Mouse (Mus musculus): ENCODE data around the gene Mvp. TPM values are rescaled to one million over a fixed set of nuclear protein-coding genes. Genes with fewer than 3 reads are reported as not detected.

The Mvp gene
- 1.7 and 3.1 TPM in 2 replicates for polyA plus RNA-seq (2014; fragmentation: Nextera tagmentation; extraction: Ambion mirVana)

- DNase-seq (no peak), ATAC-seq (ENCODE audit: low FRiP score, low TSS enrichment) (no peak)
- Histone ChIP-seq H3K4me1 (ENCODE audit: control insufficient read depth, insufficient read depth, low read length) (peaks cover 21% of the 10 kb centered on the region), H3K9ac (replicated peaks; ENCODE audit: low read length) (no peak within 1 kb of the TSS; the same call in 1 of the 2 replicates), H3K4me3 (replicated peaks; ENCODE audit: low read depth, low read length) (peak within 1 kb of the TSS; percentile 51), H3K27ac (replicated peaks; ENCODE audit: low read depth, low read length) (no peak within 1 kb of the TSS; the same call in 1 of the 2 replicates), H3K9me3 (ENCODE audit: control insufficient read depth, low read length) (no peaks in the 10 kb centered on the region), H3K27me3 (ENCODE audit: control insufficient read depth, insufficient read depth, low read length) (no peaks in the 10 kb centered on the region), H3K36me3 (ENCODE audit: control insufficient read depth, insufficient read depth, low read length) (peaks cover 27% of the 10 kb centered on the region), H3K4me2 (ENCODE audit: low read length) (peak within 1 kb of the TSS; percentile 85)
- 84% methylated on average over 11 of the region's 11 CpGs for WGBS
Observed at GRCm38 (mm10) chr7:127014320-127014719, at the start of gene Mvp. Gene Mvp (minus strand): TSS chr7:127014621.

DNA sequence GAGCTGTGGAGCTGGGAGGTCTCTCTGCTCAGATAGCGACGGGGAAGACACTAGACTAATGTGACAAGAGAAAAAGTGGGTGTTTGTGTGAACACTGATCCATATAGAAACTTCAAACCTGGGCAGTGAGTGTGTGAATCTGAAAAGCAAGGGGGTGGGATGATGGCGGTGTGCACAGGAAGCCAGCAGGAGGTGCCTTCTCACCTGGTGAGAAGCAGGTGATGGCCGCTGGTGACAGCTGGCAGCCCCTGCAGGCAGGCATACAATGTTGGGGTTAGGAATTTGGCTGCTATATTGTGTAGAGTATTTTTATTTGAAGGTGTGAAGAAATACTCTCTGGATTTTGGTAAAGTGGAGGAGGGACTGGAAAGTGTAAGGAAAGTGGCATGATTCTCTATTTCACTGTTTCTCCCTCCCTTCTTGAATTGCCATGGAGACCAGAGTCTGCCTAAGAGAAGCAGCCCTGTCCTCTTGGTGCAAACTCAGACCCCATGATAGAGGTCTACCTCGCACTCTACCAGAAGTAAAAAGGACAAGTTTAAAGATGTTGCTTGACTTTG is 40.7 kb upstream of the Mvp start:
- Histone ChIP-seq H3K27me3 (ENCODE audit: control insufficient read depth, insufficient read depth, low read length) (no peaks in the 10 kb centered on the region), H3K4me3 (replicated peaks; ENCODE audit: low read depth, low read length) (no peak overlapping the region), H3K4me1 (ENCODE audit: control insufficient read depth, insufficient read depth, low read length) (no peaks in the 10 kb centered on the region), H3K36me3 (ENCODE audit: control insufficient read depth, insufficient read depth, low read length) (no peaks in the 10 kb centered on the region), H3K4me2 (ENCODE audit: low read length) (no peak overlapping the region), H3K9me3 (ENCODE audit: control insufficient read depth, low read length) (no peaks in the 10 kb centered on the region), H3K27ac (replicated peaks; ENCODE audit: low read depth, low read length) (no peak overlapping the region), H3K9ac (replicated peaks; ENCODE audit: low read length) (no peak overlapping the region)
- no peak for ATAC-seq (ENCODE audit: low FRiP score, low TSS enrichment)
- WGBS = 78% methylated on average over 5 of the region's 5 CpGs
- no peak for DNase-seq

GRCm38 (mm10) chr7:127041851-127042672 is 27.6 kb upstream of the Mvp start, which contains the start of gene Kif22:
Gene Kif22 (minus strand): TSS chr7:127042471.
- DNase-seq (peak; percentile 95), ATAC-seq (ENCODE audit: low FRiP score, low TSS enrichment) (peak; percentile 78)
- WGBS = under 1% methylated on average over 52 of the region's 53 CpGs
- no peaks in the 10 kb centered on the region for H3K36me3 ChIP-seq (ENCODE audit: control insufficient read depth, insufficient read depth, low read length)
- H3K4me2 ChIP-seq (ENCODE audit: low read length) = peak within 1 kb of the TSS; percentile 94
- H3K27me3 ChIP-seq (ENCODE audit: control insufficient read depth, insufficient read depth, low read length) = no peaks in the 10 kb centered on the region
- peak within 1 kb of the TSS; percentile 61 for H3K4me3 ChIP-seq (replicated peaks; ENCODE audit: low read depth, low read length)
- peaks cover 12% of the 10 kb centered on the region for H3K4me1 ChIP-seq (ENCODE audit: control insufficient read depth, insufficient read depth, low read length)
- H3K9me3 ChIP-seq (ENCODE audit: control insufficient read depth, low read length) = no peaks in the 10 kb centered on the region
- peak within 1 kb of the TSS; percentile 56; the same call in 1 of the 2 replicates for H3K27ac ChIP-seq (replicated peaks; ENCODE audit: low read depth, low read length)
- H3K9ac ChIP-seq (replicated peaks; ENCODE audit: low read length) = peak within 1 kb of the TSS; percentile 57

GRCm38 (mm10) chr7:127031244-127031643 is 16.8 kb upstream of the Mvp start:
- H3K4me1 ChIP-seq (ENCODE audit: control insufficient read depth, insufficient read depth, low read length) = peaks cover 8% of the 10 kb centered on the region
- H3K9me3 ChIP-seq (ENCODE audit: control insufficient read depth, low read length) = no peaks in the 10 kb centered on the region
- 93% methylated on average over 1 of the region's 1 CpGs for WGBS
- no peak for ATAC-seq (ENCODE audit: low FRiP score, low TSS enrichment)
- H3K27ac ChIP-seq (replicated peaks; ENCODE audit: low read depth, low read length) = no peak overlapping the region
- no peak overlapping the region for H3K4me2 ChIP-seq (ENCODE audit: low read length)
- no peak for DNase-seq
- H3K36me3 ChIP-seq (ENCODE audit: control insufficient read depth, insufficient read depth, low read length) = peaks cover 22% of the 10 kb centered on the region; the same call in 1 of the 2 replicates
- H3K9ac ChIP-seq (replicated peaks; ENCODE audit: low read length) = no peak overlapping the region
- H3K27me3 ChIP-seq (ENCODE audit: control insufficient read depth, insufficient read depth, low read length) = no peaks in the 10 kb centered on the region
- H3K4me3 ChIP-seq (replicated peaks; ENCODE audit: low read depth, low read length) = no peak overlapping the region

DNA sequence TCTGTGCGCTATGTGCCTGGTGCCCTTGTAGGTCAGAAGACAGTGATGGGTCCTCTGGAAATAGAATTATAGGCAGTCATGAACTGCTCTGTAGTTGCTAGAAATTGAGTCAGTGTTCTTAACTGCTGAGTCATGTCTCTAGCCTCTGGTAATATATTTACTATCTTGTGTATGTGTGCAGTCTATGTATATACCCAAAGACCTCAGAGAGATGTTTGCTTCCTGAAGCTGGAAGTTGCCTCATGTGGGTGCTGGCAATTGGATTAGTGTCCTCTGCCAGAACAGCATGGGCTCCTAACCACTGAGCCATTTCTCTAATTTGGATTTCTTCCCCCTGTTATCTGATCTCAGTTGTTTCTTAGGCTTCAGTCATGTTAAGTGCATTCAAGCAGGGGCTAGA is 15.8 kb upstream of the Mvp start:
- ATAC-seq (ENCODE audit: low FRiP score, low TSS enrichment) (no peak), DNase-seq (no peak)
- Histone ChIP-seq H3K27ac (replicated peaks; ENCODE audit: low read depth, low read length) (no peak overlapping the region), H3K9ac (replicated peaks; ENCODE audit: low read length) (no peak overlapping the region), H3K27me3 (ENCODE audit: control insufficient read depth, insufficient read depth, low read length) (no peaks in the 10 kb centered on the region), H3K4me2 (ENCODE audit: low read length) (no peak overlapping the region), H3K4me1 (ENCODE audit: control insufficient read depth, insufficient read depth, low read length) (peaks cover 8% of the 10 kb centered on the region), H3K4me3 (replicated peaks; ENCODE audit: low read depth, low read length) (no peak overlapping the region), H3K36me3 (ENCODE audit: control insufficient read depth, insufficient read depth, low read length) (peaks cover 22% of the 10 kb centered on the region; the same call in 1 of the 2 replicates), H3K9me3 (ENCODE audit: control insufficient read depth, low read length) (no peaks in the 10 kb centered on the region)
- 100% methylated on average over 1 of the region's 1 CpGs for WGBS

GRCm38 (mm10) chr7:127027885-127028284 is 13.5 kb upstream of the Mvp start:
- Histone ChIP-seq H3K9ac (replicated peaks; ENCODE audit: low read length) (peak overlapping the region; percentile 99), H3K9me3 (ENCODE audit: control insufficient read depth, low read length) (no peaks in the 10 kb centered on the region), H3K4me2 (ENCODE audit: low read length) (peak overlapping the region; percentile 91), H3K36me3 (ENCODE audit: control insufficient read depth, insufficient read depth, low read length) (peaks cover 29% of the 10 kb centered on the region), H3K27ac (replicated peaks; ENCODE audit: low read depth, low read length) (peak overlapping the region; percentile 100), H3K27me3 (ENCODE audit: control insufficient read depth, insufficient read depth, low read length) (no peaks in the 10 kb centered on the region), H3K4me1 (ENCODE audit: control insufficient read depth, insufficient read depth, low read length) (peaks cover 27% of the 10 kb centered on the region), H3K4me3 (replicated peaks; ENCODE audit: low read depth, low read length) (peak overlapping the region; percentile 95)
- 59% methylated on average over 8 of the region's 8 CpGs for WGBS
- ATAC-seq (ENCODE audit: low FRiP score, low TSS enrichment) = peak; percentile 0; the same call in 1 of the 2 replicates
- DNase-seq = no peak

DNA sequence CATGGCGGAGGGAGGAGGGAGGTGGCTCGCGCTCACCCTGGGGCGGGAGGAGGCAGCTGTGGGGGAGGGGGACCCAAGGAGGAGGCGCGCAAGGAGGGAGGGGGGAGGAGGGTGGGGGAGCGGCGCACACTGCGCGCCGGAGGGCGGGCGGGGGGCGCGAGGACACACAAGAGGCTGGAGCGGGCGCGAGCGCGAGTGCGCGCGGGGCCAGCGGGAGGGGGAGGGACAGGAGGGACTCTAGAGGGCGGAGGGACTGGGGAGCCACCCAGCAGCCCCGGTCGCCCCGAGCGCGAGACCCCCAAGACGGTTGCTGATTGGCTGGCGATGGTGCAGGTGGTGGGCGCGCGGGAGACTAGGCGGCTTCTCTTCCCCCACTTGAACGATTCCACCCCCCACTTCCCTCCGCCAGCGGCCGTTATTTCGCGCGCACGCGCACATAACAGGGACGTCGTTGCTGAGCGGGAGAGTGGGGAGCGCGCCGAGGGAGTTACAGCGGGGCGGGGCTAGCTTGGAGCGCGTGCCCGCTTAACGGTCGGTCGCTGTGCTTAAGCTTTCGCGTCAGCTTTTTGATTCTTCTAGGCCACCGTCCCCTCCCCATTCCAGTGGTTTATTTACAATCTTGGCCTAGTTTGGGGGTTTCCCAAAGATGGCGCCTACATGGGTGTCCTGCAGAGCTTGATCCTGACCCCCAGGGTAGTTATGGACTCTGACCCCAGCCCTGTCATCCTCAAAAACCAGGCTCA is 12.7 kb upstream of the Mvp start, which contains the start of gene Maz:
Maz (minus strand) TSS at position 54 of the 743 bp plus-strand sequence.
- Histone ChIP-seq H3K4me1 (ENCODE audit: control insufficient read depth, insufficient read depth, low read length) (peaks cover 28% of the 10 kb centered on the region), H3K9ac (replicated peaks; ENCODE audit: low read length) (peak within 1 kb of the TSS; percentile 99), H3K9me3 (ENCODE audit: control insufficient read depth, low read length) (no peaks in the 10 kb centered on the region), H3K27ac (replicated peaks; ENCODE audit: low read depth, low read length) (peak within 1 kb of the TSS; percentile 100), H3K4me3 (replicated peaks; ENCODE audit: low read depth, low read length) (peak within 1 kb of the TSS; percentile 95), H3K36me3 (ENCODE audit: control insufficient read depth, insufficient read depth, low read length) (peaks cover 30% of the 10 kb centered on the region), H3K4me2 (ENCODE audit: low read length) (peak within 1 kb of the TSS; percentile 91), H3K27me3 (ENCODE audit: control insufficient read depth, insufficient read depth, low read length) (no peaks in the 10 kb centered on the region)
- DNase-seq (peak; percentile 100), ATAC-seq (ENCODE audit: low FRiP score, low TSS enrichment) (peak; percentile 93)
- WGBS = under 1% methylated on average over 57 of the region's 63 CpGs

- no peaks in the 10 kb centered on the region for H3K27me3 ChIP-seq (ENCODE audit: control insufficient read depth, insufficient read depth, low read length)
- H3K4me2 ChIP-seq (ENCODE audit: low read length) = peak overlapping the region; percentile 91
- H3K36me3 ChIP-seq (ENCODE audit: control insufficient read depth, insufficient read depth, low read length) = peaks cover 35% of the 10 kb centered on the region
- no peaks in the 10 kb centered on the region for H3K9me3 ChIP-seq (ENCODE audit: control insufficient read depth, low read length)
- H3K9ac ChIP-seq (replicated peaks; ENCODE audit: low read length) = peak overlapping the region; percentile 99
- peaks cover 30% of the 10 kb centered on the region for H3K4me1 ChIP-seq (ENCODE audit: control insufficient read depth, insufficient read depth, low read length)
- DNase-seq (no peak), ATAC-seq (ENCODE audit: low FRiP score, low TSS enrichment) (no peak; the same call in 1 of the 2 replicates)
- H3K27ac ChIP-seq (replicated peaks; ENCODE audit: low read depth, low read length) = peak overlapping the region; percentile 100
- WGBS = 6% methylated on average over 6 of the region's 48 CpGs
- H3K4me3 ChIP-seq (replicated peaks; ENCODE audit: low read depth, low read length) = peak overlapping the region; percentile 95
Observed at GRCm38 (mm10) chr7:127026616-127026983, 12.2 kb upstream of the Mvp start.

Data from midbrain, embryonic 14.5 days (tissue).